Mouse (Mus musculus) T-cell, adult 2 months (primary cell): Measurements from ENCODE around the gene Dennd6a.
A peak's percentile ranks its signal among the peaks of the same experiment; 100 is the strongest.
"Not testable (repeated sequence)": the region's sequence is repeated elsewhere in the genome, so short reads cannot be mapped to it uniquely, and the experiment has no call there.

ENCODE experiments used
- DNase-seq: peaks from one replicate; pipeline ENCODE4 v3.0.0; 2022; ENCODE audit warnings: low spot score

The Dennd6a gene

GRCm38 (mm10) chr14:26643006-26643624, 69.5 kb downstream of the Dennd6a start:
- DNase-seq, result no peak

- no peak for DNase-seq
These were observed 72.5 kb downstream of the Dennd6a start for GRCm38 (mm10) chr14:26645989-26646650.

- no peak for DNase-seq
These were observed 74.2 kb downstream of the Dennd6a start for GRCm38 (mm10) chr14:26647811-26648210.

- DNase-seq, result peak; percentile 44
These were observed 78.2 kb downstream of the Dennd6a start for GRCm38 (mm10) chr14:26651901-26652300.

GRCm38 (mm10) chr14:26658178-26658577, 84.5 kb downstream of the Dennd6a start:
- DNase-seq, result no peak

GRCm38 (mm10) chr14:26660233-26660632, 86.6 kb downstream of the Dennd6a start:
- no peak for DNase-seq

- DNase-seq, result no peak
These were observed 88.4 kb downstream of the Dennd6a start for GRCm38 (mm10) chr14:26662016-26662415.

GRCm38 (mm10) chr14:26662488-26662887, 88.8 kb downstream of the Dennd6a start:
- no peak for DNase-seq

GRCm38 (mm10) chr14:26663851-26664250, 90.2 kb downstream of the Dennd6a start:
- DNase-seq, result no peak

GRCm38 (mm10) chr14:26667991-26668370, 94.3 kb downstream of the Dennd6a start:
- no peak for DNase-seq

GRCm38 (mm10) chr14:26668371-26669291, 95.0 kb downstream of the Dennd6a start:
- DNase-seq, result peak; percentile 43

- peak; percentile 85 for DNase-seq
These were observed 95.8 kb downstream of the Dennd6a start, which contains the start of gene Pde12 for GRCm38 (mm10) chr14:26669292-26670073. Pde12 (minus strand) TSS chr14:26669883.

- no peak for DNase-seq
These were observed 97.3 kb downstream of the Dennd6a start for GRCm38 (mm10) chr14:26670964-26671363.

- DNase-seq, result not testable (repeated sequence)
These were observed 98.4 kb downstream of the Dennd6a start for GRCm38 (mm10) chr14:26671870-26672615.

- not testable (repeated sequence) for DNase-seq
These were observed 101.0 kb downstream of the Dennd6a start for GRCm38 (mm10) chr14:26674476-26675169.

GRCm38 (mm10) chr14:26675371-26675770, 101.7 kb downstream of the Dennd6a start:
- no peak for DNase-seq

- no peak for DNase-seq
These were observed 102.1 kb downstream of the Dennd6a start for GRCm38 (mm10) chr14:26675791-26676190.
